ENCODE assay signal across 14 mouse cellular contexts in genomic region chr2:72078140-72078521, GRCm38 (mm10).
DNase-seq lines count a peak whose midpoint lies in the region; ATAC-seq and TF ChIP-seq lines count a peak whose summit lies in the region.
"Had no signal": no experiment of that assay in that cellular context is flagged by ENCODE, and none has a peak within 500 bp of the region (broad histone marks: within the 10 kb centered on the region; RNA-seq: fewer than 3 reads in every experiment).

No protein-coding gene starts in this region.

- H3K4me1 ChIP-seq in midbrain, postnatal 0 days (ENCODE audit: insufficient read depth, low read length) = peaks cover 6% of the 10 kb centered on the region; the same call in 1 of the 2 replicates
- H3K4me1 ChIP-seq in midbrain, embryonic 10.5 days = no peaks in the 10 kb centered on the region
- H3K4me1 ChIP-seq in stomach, postnatal 0 days (replicated peaks; ENCODE audit: control insufficient read depth, insufficient read depth) = no peaks in the 10 kb centered on the region
- H3K4me1 ChIP-seq in heart, embryonic 12.5 days (replicated peaks) = no peaks in the 10 kb centered on the region; the same call in 1 of the 2 replicates
- H3K4me1 ChIP-seq: limb, embryonic 12.5 days had no signal

- no peak for TF ChIP-seq CTCF in midbrain, postnatal 0 days (IDR thresholded peaks at IDR 0.05)
- TF ChIP-seq CTCF in stomach, postnatal 0 days (IDR thresholded peaks at IDR 0.05; ENCODE audit: low read depth) = no peak

- no peak overlapping the region for H3K4me3 ChIP-seq in midbrain, postnatal 0 days (ENCODE audit: low read depth, low read length)
- H3K4me3 ChIP-seq in midbrain, embryonic 10.5 days = no peak overlapping the region
- H3K4me3 ChIP-seq in stomach, postnatal 0 days (ENCODE audit: low read depth, low read length) = no peak overlapping the region
- no peak overlapping the region for H3K4me3 ChIP-seq in heart, embryonic 12.5 days
- H3K4me3 ChIP-seq: limb, embryonic 12.5 days had no signal

- no peak overlapping the region for H3K9ac ChIP-seq in midbrain, postnatal 0 days (replicated peaks; ENCODE audit: low read length, poor library complexity, severe bottlenecking)
- H3K9ac ChIP-seq in stomach, postnatal 0 days (ENCODE audit: low read length) = no peak overlapping the region
- no peak overlapping the region for H3K9ac ChIP-seq in heart, embryonic 12.5 days
- H3K9ac ChIP-seq: limb, embryonic 12.5 days had no signal

- H3K4me2 ChIP-seq in midbrain, postnatal 0 days (ENCODE audit: low read depth, low read length, poor library complexity, severe bottlenecking) = no peak overlapping the region
- H3K4me2 ChIP-seq in stomach, postnatal 0 days (replicated peaks; ENCODE audit: low read depth) = no peak overlapping the region
- H3K4me2 ChIP-seq in heart, embryonic 12.5 days = no peak overlapping the region
- H3K4me2 ChIP-seq: limb, embryonic 12.5 days had no signal

- ATAC-seq in midbrain, postnatal 0 days (ENCODE audit: low FRiP score) = no peak
- ATAC-seq in stomach, postnatal 0 days (ENCODE audit: low FRiP score, low TSS enrichment) = peak; percentile 81; the same call in 1 of the 2 replicates
- ATAC-seq in heart, embryonic 12.5 days (ENCODE audit: insufficient number of reproducible peaks, low FRiP score) = no peak
- ATAC-seq: intestine, postnatal 0 days had no signal

- 0 out of 2 replicates have a peak overlapping the region, but pooled peaks have one; percentile 26 for H3K27ac ChIP-seq in midbrain, postnatal 0 days (ENCODE audit: low read depth, low read length)
- H3K27ac ChIP-seq in midbrain, embryonic 10.5 days (replicated peaks) = no peak overlapping the region
- no peak overlapping the region for H3K27ac ChIP-seq in stomach, postnatal 0 days (replicated peaks)
- no peak overlapping the region for H3K27ac ChIP-seq in heart, embryonic 12.5 days (ENCODE audit: poor library complexity, severe bottlenecking)
- H3K27ac ChIP-seq: limb, embryonic 12.5 days had no signal

- H3K27me3 ChIP-seq in midbrain, postnatal 0 days (ENCODE audit: insufficient read depth, low read length) = no peaks in the 10 kb centered on the region
- no peaks in the 10 kb centered on the region for H3K27me3 ChIP-seq in midbrain, embryonic 10.5 days (ENCODE audit: low read depth, poor library complexity, severe bottlenecking)
- H3K27me3 ChIP-seq in stomach, postnatal 0 days (ENCODE audit: control insufficient read depth, insufficient read depth, low read length) = no peaks in the 10 kb centered on the region
- H3K27me3 ChIP-seq in heart, embryonic 12.5 days (replicated peaks) = no peaks in the 10 kb centered on the region
- H3K27me3 ChIP-seq: limb, embryonic 12.5 days had no signal

- no peak for TF ChIP-seq EP300 in stomach, postnatal 0 days (optimal IDR thresholded peaks at IDR 0.05)

- no peaks in the 10 kb centered on the region for H3K9me3 ChIP-seq in midbrain, postnatal 0 days (ENCODE audit: low read length)
- H3K9me3 ChIP-seq in midbrain, embryonic 10.5 days (replicated peaks) = no peaks in the 10 kb centered on the region
- no peaks in the 10 kb centered on the region for H3K9me3 ChIP-seq in stomach, postnatal 0 days (ENCODE audit: control insufficient read depth, low read length)
- H3K9me3 ChIP-seq in heart, embryonic 12.5 days (replicated peaks) = no peaks in the 10 kb centered on the region
- H3K9me3 ChIP-seq: limb, embryonic 12.5 days had no signal

- peak; percentile 53 for DNase-seq in adrenal gland, postnatal 14 days
- no peak for DNase-seq in adrenal gland, postnatal 4 days (ENCODE audit: low spot score in 2 of 2)
- DNase-seq in midbrain, postnatal 0 days (ENCODE audit: low spot score) = no peak
- no peak for DNase-seq in midbrain, embryonic 10.5 days (ENCODE audit: low spot score)
- DNase-seq in fat pad, adult 2 months (ENCODE audit: extremely low read depth, low read depth, low spot score) = peak; percentile 87
- DNase-seq in stomach, postnatal 0 days (ENCODE audit: low spot score) = no peak
- no peak for DNase-seq in layer of hippocampus, adult 9-10 months (ENCODE audit: low spot score)
- DNase-seq: cerebellum, postnatal 36 days; heart, postnatal 10 days; layer of hippocampus, adult 9-11 months; lung, postnatal 14 days had no signal

- no peaks in the 10 kb centered on the region for H3K36me3 ChIP-seq in midbrain, postnatal 0 days (ENCODE audit: insufficient read depth, low read length)
- no peaks in the 10 kb centered on the region for H3K36me3 ChIP-seq in midbrain, embryonic 10.5 days
- no peaks in the 10 kb centered on the region for H3K36me3 ChIP-seq in stomach, postnatal 0 days (ENCODE audit: control insufficient read depth, insufficient read depth, low read length)
- H3K36me3 ChIP-seq in heart, embryonic 12.5 days = no peaks in the 10 kb centered on the region
- H3K36me3 ChIP-seq: limb, embryonic 12.5 days had no signal

- WGBS in midbrain, postnatal 0 days = 56% methylated on average over 6 of the region's 6 CpGs
- WGBS in midbrain, embryonic 10.5 days = 87% methylated on average over 6 of the region's 6 CpGs
- 65% methylated on average over 6 of the region's 6 CpGs for WGBS in stomach, postnatal 0 days
- 82% methylated on average over 6 of the region's 6 CpGs for WGBS in heart, embryonic 12.5 days

Comparison
In these comparisons a context has a peak if more than half of its experiments do, and no peak if none do; other contexts are left out.
1. DNase-seq: peak in adrenal gland, postnatal 14 days (single experiment) and fat pad, adult 2 months (single experiment); none in adrenal gland, postnatal 4 days (0 of 2), midbrain, postnatal 0 days (single experiment), midbrain, embryonic 10.5 days (single experiment), stomach, postnatal 0 days (single experiment) and layer of hippocampus, adult 9-10 months (single experiment).